Mouse (Mus musculus) forebrain, postnatal 0 days (tissue): ENCODE data around the gene Ppm1b. TPM values are rescaled to one million over a fixed set of nuclear protein-coding genes. Genes with fewer than 3 reads are reported as not detected.
"Not testable (repeated sequence)": the region's sequence is repeated elsewhere in the genome, so short reads cannot be mapped to it uniquely, and the experiment has no call there.

Source experiments
- ATAC-seq: fragments of 200-750 bp; cut with Nextera tagmentation; 2 replicates; pipeline ENCODE4 v1.8.0; 2017; ENCODE audit warnings: mild to moderate bottlenecking, moderate library complexity
- DNase-seq: peaks from one replicate; pipeline ENCODE4 v3.0.0-alpha.2; 2015
- H3K27ac ChIP-seq: fragments of 300-500 bp; sonication (generic); 2 replicates; pipeline ENCODE4 v1.5.1; 2014; ENCODE audit warnings: low read depth, mild to moderate bottlenecking, antibody characterized with exemption, low read length, moderate library complexity, mixed read lengths
- H3K27me3 ChIP-seq: fragments of 300-500 bp; sonication (generic); 2 replicates; pipeline ENCODE4 v1.6.1; 2014; ENCODE audit warnings: mild to moderate bottlenecking, low read length, mixed read lengths; ENCODE audit not compliant: insufficient read depth
- H3K36me3 ChIP-seq: fragments of 300-500 bp; sonication (generic); 2 replicates; pipeline ENCODE4 v1.6.1; 2014; ENCODE audit warnings: mild to moderate bottlenecking, moderate library complexity; ENCODE audit not compliant: insufficient read depth
- H3K4me1 ChIP-seq: fragments of 300-500 bp; sonication (generic); 2 replicates; pipeline ENCODE4 v1.6.1; 2014; ENCODE audit warnings: antibody characterized with exemption; ENCODE audit not compliant: insufficient read depth
- H3K4me2 ChIP-seq: fragments of 300-500 bp; sonication (generic); 2 replicates; pipeline ENCODE4 v1.6.1; 2014; ENCODE audit warnings: low read depth, mild to moderate bottlenecking, moderate library complexity
- H3K4me3 ChIP-seq: fragments of 300-500 bp; sonication (generic); 2 replicates; pipeline ENCODE4 v1.5.1; 2014; ENCODE audit warnings: low read depth, low read length, mixed read lengths
- H3K9ac ChIP-seq: fragments of 300-500 bp; sonication (generic); 2 replicates; pipeline ENCODE4 v1.6.1; 2014; ENCODE audit warnings: mild to moderate bottlenecking
- H3K9me3 ChIP-seq: fragments of 300-500 bp; sonication (generic); 2 replicates; pipeline ENCODE4 v1.6.1; 2016; ENCODE audit warnings: low read length
- CTCF ChIP-seq: sonication (generic); IDR thresholded peaks from 2 replicates; pipeline ENCODE4 v1.5.1; 2016; ENCODE audit warnings: antibody characterized with exemption, control low read depth, low read depth
- WGBS: fragments of 180-500 bp; shearing (Covaris S2); extraction: QIAGEN DNeasy Blood & Tissue Kit; methylation state at CpG from one replicate; pipeline ENCODE4 v1.1.7; 2014; 5-methylcytosine and 5-hydroxymethylcytosine counted together
- polyA plus RNA-seq: library from polyadenylated mRNA; unstranded; fragments of >200 nt; fragmentation: Nextera tagmentation; extraction: Ambion mirVana; gene quantifications from 2 replicates; pipeline ENCODE4 v1.2.1, GENCODE M21; 2015
- total RNA-seq: library from RNA; depleted of rRNA; stranded (reverse); fragments of >200 nt; gene quantifications from 2 replicates; pipeline ENCODE4 v1.2.3, GENCODE M21; 2014; rRNA removed

Gene Ppm1b
- total RNA-seq (49.1 and 68.8 TPM in 2 replicates), polyA plus RNA-seq (49.5 and 62.9 TPM in 2 replicates)

DNA sequence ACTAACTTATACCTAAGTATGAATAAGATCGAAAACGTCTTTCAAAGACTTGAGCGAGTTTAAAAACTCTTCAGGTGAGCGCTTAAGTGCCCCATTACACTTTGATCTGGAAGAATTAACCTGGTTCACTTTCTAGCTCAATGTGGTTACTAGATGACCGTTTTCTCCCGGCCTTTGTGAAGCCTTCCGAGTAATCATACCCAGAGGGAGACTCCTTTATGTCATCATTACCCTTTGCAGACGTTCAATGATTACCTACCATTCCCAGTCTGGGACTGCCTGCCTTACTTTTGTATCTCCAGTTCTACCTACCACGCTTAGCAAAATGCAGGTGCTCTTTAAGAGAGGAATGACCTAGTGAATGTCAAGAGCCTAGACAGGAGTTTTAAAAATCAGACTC, at the start of gene Ppm1b:
Gene Ppm1b, plus strand, starts transcription at position 301 of the 400 bp plus-strand sequence.
- peak within 1 kb of the TSS; percentile 70 for H3K4me2 ChIP-seq
- H3K9ac ChIP-seq: peak within 1 kb of the TSS; percentile 34
- peaks cover 13% of the 10 kb centered on the region for H3K4me1 ChIP-seq
- DNase-seq (no peak), ATAC-seq (no peak)
- peak within 1 kb of the TSS; percentile 89 for H3K4me3 ChIP-seq
- TF ChIP-seq CTCF: no peak
- no peaks in the 10 kb centered on the region for H3K9me3 ChIP-seq
- no peaks in the 10 kb centered on the region for H3K36me3 ChIP-seq
- peak within 1 kb of the TSS; percentile 75 for H3K27ac ChIP-seq
- WGBS: 31% methylated on average over 9 of the region's 9 CpGs
- no peaks in the 10 kb centered on the region for H3K27me3 ChIP-seq

DNA sequence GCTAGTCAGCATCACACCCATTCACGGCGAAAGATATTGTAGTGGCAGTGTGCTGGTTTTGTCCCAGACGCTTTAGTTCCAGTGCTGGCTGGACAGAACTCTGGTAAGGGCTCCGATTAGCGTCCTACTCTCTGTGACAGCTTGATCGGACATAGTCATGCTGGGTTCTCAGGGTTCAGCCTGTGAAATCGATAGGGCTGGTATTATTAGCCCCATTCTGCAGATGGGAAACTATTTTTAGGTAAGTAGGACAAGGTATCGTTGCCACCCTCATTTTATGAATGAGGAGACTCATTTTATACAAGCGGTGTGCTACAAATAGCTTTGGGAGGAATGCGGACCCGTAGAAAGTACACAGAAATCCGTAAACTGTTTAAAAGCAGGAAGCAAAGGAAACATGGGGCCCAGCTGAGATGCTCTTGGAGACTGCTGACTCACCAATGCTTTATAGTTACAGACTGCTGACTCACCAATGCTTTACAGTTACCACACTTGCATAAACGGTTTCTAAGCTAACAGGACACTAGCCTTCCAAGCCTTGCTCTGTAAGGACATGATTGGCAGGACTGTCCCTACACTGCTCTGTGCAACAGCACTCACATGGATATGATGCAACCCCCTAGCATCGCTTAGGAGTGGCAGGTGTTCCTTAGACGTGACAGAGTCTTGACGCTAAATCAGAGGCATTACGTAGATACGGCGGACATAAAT, 34.7 kb upstream of the Ppm1b start:
- no peak for TF ChIP-seq CTCF
- Histone ChIP-seq H3K27me3 (no peaks in the 10 kb centered on the region), H3K4me3 (no peak overlapping the region), H3K9ac (no peak overlapping the region), H3K4me2 (no peak overlapping the region), H3K9me3 (no peaks in the 10 kb centered on the region), H3K4me1 (no peaks in the 10 kb centered on the region), H3K36me3 (no peaks in the 10 kb centered on the region), H3K27ac (no peak overlapping the region)
- DNase-seq (no peak), ATAC-seq (no peak)
- 87% methylated on average over 19 of the region's 19 CpGs for WGBS

DNA sequence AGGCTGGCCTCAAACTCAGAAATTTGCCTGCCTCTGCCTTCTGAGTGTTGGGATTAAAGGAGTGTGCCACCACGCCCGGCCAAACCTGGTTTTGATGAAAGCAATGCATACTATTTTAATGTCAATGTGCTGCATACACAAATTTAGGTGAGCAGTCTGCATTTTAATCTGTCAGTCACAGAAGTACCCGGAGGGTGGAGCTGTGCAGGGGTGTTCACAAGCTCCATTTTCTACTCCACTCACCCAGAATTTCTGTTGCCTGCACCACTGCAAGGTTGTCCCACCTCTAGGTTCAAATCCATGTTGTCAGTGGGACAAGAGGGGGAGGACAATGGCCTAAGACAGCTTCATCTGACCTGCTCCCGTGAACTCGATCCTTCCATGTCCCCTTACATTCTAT, 31.8 kb upstream of the Ppm1b start:
- Histone ChIP-seq H3K9me3 (no peaks in the 10 kb centered on the region), H3K4me1 (no peaks in the 10 kb centered on the region), H3K9ac (no peak overlapping the region), H3K27me3 (no peaks in the 10 kb centered on the region), H3K4me2 (no peak overlapping the region), H3K4me3 (no peak overlapping the region), H3K36me3 (no peaks in the 10 kb centered on the region), H3K27ac (no peak overlapping the region)
- 90% methylated on average over 5 of the region's 5 CpGs for WGBS
- TF ChIP-seq CTCF: no peak
- DNase-seq (no peak), ATAC-seq (no peak)

DNA sequence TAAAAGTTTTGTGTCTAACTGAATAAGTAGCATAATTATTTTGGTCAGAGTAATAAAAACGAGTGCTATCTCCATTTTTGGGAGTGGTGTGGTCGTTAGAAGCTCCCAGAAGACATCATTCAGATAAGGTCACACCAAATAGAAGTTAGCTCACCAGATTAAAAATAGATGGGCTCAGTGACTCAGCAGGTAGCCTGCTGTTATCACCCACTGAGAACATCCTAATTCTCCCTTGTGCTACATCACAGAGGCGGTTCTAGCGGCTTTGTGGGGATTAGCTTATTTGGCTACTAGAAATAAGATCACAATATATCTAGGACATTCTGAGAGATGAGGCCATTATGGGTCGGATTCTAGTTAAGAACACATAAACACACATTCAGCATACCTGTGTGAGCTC, 30.3 kb upstream of the Ppm1b start:
- TF ChIP-seq CTCF: no peak
- Histone ChIP-seq H3K27ac (no peak overlapping the region), H3K9me3 (no peaks in the 10 kb centered on the region), H3K9ac (no peak overlapping the region), H3K36me3 (no peaks in the 10 kb centered on the region), H3K27me3 (no peaks in the 10 kb centered on the region), H3K4me2 (no peak overlapping the region), H3K4me1 (no peaks in the 10 kb centered on the region), H3K4me3 (no peak overlapping the region)
- DNase-seq (no peak), ATAC-seq (no peak)
- 33% methylated on average over 5 of the region's 5 CpGs for WGBS

DNA sequence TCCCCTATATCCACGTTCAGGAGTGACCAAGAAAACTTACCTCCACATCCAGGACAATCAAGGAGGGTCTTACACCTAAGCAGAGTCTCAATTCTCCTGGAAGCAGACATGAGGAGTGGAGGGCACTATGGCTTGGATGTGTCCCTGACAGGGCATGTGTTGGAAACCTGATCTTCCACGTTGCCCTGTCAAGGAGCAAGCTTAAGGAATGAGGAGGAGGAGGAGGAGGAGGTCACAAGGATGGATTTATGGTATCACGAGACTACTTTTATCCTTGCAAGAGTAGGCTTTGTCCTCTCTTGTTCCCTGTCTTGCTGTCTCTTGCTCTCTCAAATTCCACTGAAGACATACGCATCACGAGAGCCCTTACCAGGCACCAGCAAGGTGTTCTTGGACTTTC, 29.0 kb upstream of the Ppm1b start:
- DNase-seq (no peak), ATAC-seq (no peak)
- H3K9me3 ChIP-seq: no peaks in the 10 kb centered on the region
- no peak overlapping the region for H3K27ac ChIP-seq
- no peaks in the 10 kb centered on the region for H3K36me3 ChIP-seq
- H3K4me3 ChIP-seq: no peak overlapping the region
- no peak overlapping the region for H3K9ac ChIP-seq
- TF ChIP-seq CTCF: no peak
- H3K27me3 ChIP-seq: no peaks in the 10 kb centered on the region
- H3K4me2 ChIP-seq: no peak overlapping the region
- 79% methylated on average over 5 of the region's 5 CpGs for WGBS
- no peaks in the 10 kb centered on the region for H3K4me1 ChIP-seq

DNA sequence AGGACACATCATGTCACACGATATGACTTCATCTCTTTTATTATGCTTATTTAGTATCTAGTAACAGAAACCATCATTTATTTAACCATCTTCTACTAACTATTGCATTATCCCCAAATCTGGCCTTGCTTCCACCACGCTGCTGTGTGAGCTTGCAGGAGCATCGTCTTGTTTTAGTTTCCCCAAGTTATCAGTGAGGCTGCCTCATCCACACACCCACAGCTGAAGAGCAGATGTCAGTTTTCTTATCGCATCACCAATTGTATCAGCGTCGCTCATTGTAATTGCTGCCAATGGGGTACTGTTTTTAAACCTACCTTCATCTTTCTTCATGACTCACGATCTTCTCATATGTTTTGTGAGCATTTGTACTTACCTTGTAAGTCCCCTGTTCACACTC, 23.6 kb upstream of the Ppm1b start:
- Histone ChIP-seq H3K4me3 (no peak overlapping the region), H3K36me3 (no peaks in the 10 kb centered on the region), H3K4me2 (no peak overlapping the region), H3K27ac (no peak overlapping the region), H3K9ac (no peak overlapping the region), H3K9me3 (no peaks in the 10 kb centered on the region), H3K27me3 (no peaks in the 10 kb centered on the region), H3K4me1 (no peaks in the 10 kb centered on the region)
- DNase-seq: no peak
- WGBS: 96% methylated on average over 7 of the region's 7 CpGs
- no peak for ATAC-seq
- no peak for TF ChIP-seq CTCF

DNA sequence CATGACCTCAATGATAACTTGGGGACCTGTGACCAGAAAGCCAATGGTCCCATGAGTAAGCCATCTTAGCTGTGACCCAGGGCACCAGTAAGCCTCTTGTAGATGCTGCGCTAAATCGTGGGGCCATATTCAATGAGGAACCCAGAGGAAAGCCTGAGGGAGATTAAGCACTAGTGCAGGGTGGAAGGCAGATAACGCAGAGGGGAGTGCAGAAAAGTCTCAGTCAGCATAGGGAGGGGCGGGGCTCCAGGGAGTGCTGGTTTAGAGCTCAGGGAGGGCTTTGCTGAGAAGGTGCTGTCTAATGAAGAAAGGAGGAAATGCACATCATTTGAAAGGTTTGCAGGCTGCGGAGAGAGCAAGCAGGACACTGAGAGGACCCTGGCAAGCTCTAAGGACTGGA, 22.6 kb upstream of the Ppm1b start:
- Histone ChIP-seq H3K4me2 (no peak overlapping the region), H3K4me1 (no peaks in the 10 kb centered on the region), H3K36me3 (no peaks in the 10 kb centered on the region), H3K27me3 (no peaks in the 10 kb centered on the region), H3K4me3 (no peak overlapping the region), H3K9me3 (no peaks in the 10 kb centered on the region), H3K27ac (no peak overlapping the region), H3K9ac (no peak overlapping the region)
- DNase-seq (no peak), ATAC-seq (no peak)
- WGBS: 49% methylated on average over 5 of the region's 5 CpGs
- no peak for TF ChIP-seq CTCF

DNA sequence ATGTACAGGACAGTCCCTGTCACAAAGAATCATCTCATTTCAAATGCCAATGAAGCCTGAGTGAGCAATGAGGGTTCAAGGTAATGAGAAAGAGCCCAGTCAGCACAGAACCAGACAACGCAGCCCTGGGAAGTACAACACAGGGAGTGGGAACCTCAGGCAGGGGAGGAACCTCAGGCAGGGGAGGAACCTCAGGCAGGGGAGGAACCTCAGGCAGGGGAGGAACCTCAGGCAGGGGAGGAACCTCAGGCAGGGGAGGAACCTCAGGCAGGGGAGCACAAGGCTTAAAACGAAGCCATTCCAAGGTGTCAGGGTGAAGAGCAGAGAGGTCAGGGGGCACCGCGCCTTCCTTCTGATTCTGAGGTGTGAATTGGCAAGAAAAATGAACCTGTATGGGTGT, 20.9 kb upstream of the Ppm1b start:
- not testable (repeated sequence) for H3K9me3 ChIP-seq, H3K27ac ChIP-seq, ATAC-seq, H3K9ac ChIP-seq, H3K36me3 ChIP-seq, H3K4me1 ChIP-seq, H3K4me2 ChIP-seq, DNase-seq, H3K27me3 ChIP-seq, H3K4me3 ChIP-seq
- WGBS: 68% methylated on average over 4 of the region's 4 CpGs
